Mouse (Mus musculus): Measurements from ENCODE around the gene Mospd1.

GRCm38 (mm10) chrX:53321111-53321510, 49.2 kb downstream of the Mospd1 start:
- TF ChIP-seq CTCF (IDR thresholded peaks at IDR 0.05; ENCODE audit: insufficient read depth, low read length) (no peak), POLR2A (IDR thresholded peaks at IDR 0.05; ENCODE audit: borderline replicate concordance, extremely low read depth, low read depth, low read length) (no peak)

Data from lung, adult 2 months (tissue).